Mouse (Mus musculus) cerebellum, adult 2 months (tissue): ENCODE measurements around the gene Npb. TPM values are rescaled to one million over a fixed set of nuclear protein-coding genes. Genes with fewer than 3 reads are reported as not detected.

Experiments used
- DNase-seq, 2 experiments: peaks; one replicate each; pipeline ENCODE4 v3.0.0; 2021
- H3K27ac ChIP-seq: fragments of 200-500 bp; 2 replicates; pipeline ENCODE4 v1.5.1; 2012; ENCODE audit warnings: low read length, control low read depth, inconsistent platforms; ENCODE audit not compliant: insufficient read depth
- H3K27me3 ChIP-seq: fragments of 200-500 bp; 2 replicates; pipeline ENCODE4 v1.6.1; 2012; ENCODE audit warnings: inconsistent platforms, mild to moderate bottlenecking, low read length, moderate library complexity; ENCODE audit not compliant: control insufficient read depth, insufficient read depth
- H3K4me1 ChIP-seq: fragments of 200-500 bp; 2 replicates; pipeline ENCODE4 v1.6.1; 2011; ENCODE audit warnings: low read length; ENCODE audit not compliant: control insufficient read depth, insufficient read depth
- H3K4me3 ChIP-seq: fragments of 200-500 bp; replicated peaks from 2 replicates; pipeline ENCODE3; 2011; ENCODE audit warnings: mild to moderate bottlenecking, low read depth, low read length, control low read depth; ENCODE audit not compliant: insufficient read depth
- CTCF ChIP-seq: fragments of 200-500 bp; IDR thresholded peaks from 2 replicates; pipeline ENCODE4 v1.5.1; 2011; ENCODE audit warnings: low read depth, mild to moderate bottlenecking, control low read depth, low read length, moderate library complexity, borderline replicate concordance; ENCODE audit not compliant: insufficient read depth
- POLR2A ChIP-seq: fragments of 200-500 bp; IDR thresholded peaks from 2 replicates; pipeline ENCODE4 v1.6.1; 2011; ENCODE audit warnings: low read length, control low read depth, borderline replicate concordance; ENCODE audit not compliant: insufficient read depth
- WGBS: fragments of 180-500 bp; shearing (Covaris S2); methylation state at CpG from one replicate; pipeline ENCODE4 v1.1.7; 2018; 5-methylcytosine and 5-hydroxymethylcytosine counted together
- polyA plus RNA-seq: library from polyadenylated mRNA; depleted of rRNA; stranded (reverse); fragments of >200 nt; gene quantifications from 2 replicates; pipeline ENCODE4 v1.2.3, GENCODE M21; 2012

Npb gene
- polyA plus RNA-seq, 1 experiment: 5.6 TPM

GRCm38 (mm10) chr11:120628601-120629340 is 20.5 kb downstream of the Npb start:
- TF ChIP-seq POLR2A (no peak), CTCF (no peak)
- H3K27me3 ChIP-seq: no peaks in the 10 kb centered on the region
- peak in 1 of 2 experiments; percentile 22 for DNase-seq
- H3K4me3 ChIP-seq: no peak overlapping the region
- no peak overlapping the region for H3K27ac ChIP-seq
- peaks cover 26% of the 10 kb centered on the region for H3K4me1 ChIP-seq
- 90% methylated on average over 23 of the region's 23 CpGs for WGBS

- H3K4me3 ChIP-seq: no peak overlapping the region
- TF ChIP-seq CTCF (no peak), POLR2A (no peak)
- no peaks in the 10 kb centered on the region for H3K27me3 ChIP-seq
- H3K4me1 ChIP-seq: peaks cover 26% of the 10 kb centered on the region
- WGBS: 43% methylated on average over 23 of the region's 23 CpGs
- H3K27ac ChIP-seq: no peak overlapping the region
- DNase-seq: peak in 1 of 2 experiments; percentile 43
These were observed 21.1 kb downstream of the Npb start for GRCm38 (mm10) chr11:120629341-120629730.

- DNase-seq: peak in 1 of 2 experiments; percentile 21
- peak overlapping the region; percentile 33; the same call in 1 of the 2 replicates for H3K27ac ChIP-seq
- WGBS: 16% methylated on average over 7 of the region's 7 CpGs
- TF ChIP-seq POLR2A (no peak), CTCF (no peak)
- no peaks in the 10 kb centered on the region for H3K27me3 ChIP-seq
- H3K4me1 ChIP-seq: peaks cover 26% of the 10 kb centered on the region
- no peak overlapping the region for H3K4me3 ChIP-seq
These were observed 21.6 kb downstream of the Npb start for GRCm38 (mm10) chr11:120629911-120630310.

GRCm38 (mm10) chr11:120630401-120630871 is 22.2 kb downstream of the Npb start:
- H3K4me3 ChIP-seq: no peak overlapping the region
- peaks cover 22% of the 10 kb centered on the region for H3K4me1 ChIP-seq
- H3K27me3 ChIP-seq: no peaks in the 10 kb centered on the region
- no peak for DNase-seq
- TF ChIP-seq POLR2A: no peak
- H3K27ac ChIP-seq: peak overlapping the region; percentile 33
- 42% methylated on average over 5 of the region's 5 CpGs for WGBS

- H3K27me3 ChIP-seq: no peaks in the 10 kb centered on the region
- peaks cover 19% of the 10 kb centered on the region for H3K4me1 ChIP-seq
- 37% methylated on average over 7 of the region's 7 CpGs for WGBS
- no peak overlapping the region for H3K27ac ChIP-seq
- no peak overlapping the region for H3K4me3 ChIP-seq
- peak in 1 of 2 experiments; percentile 10 for DNase-seq
- TF ChIP-seq POLR2A (no peak), CTCF (no peak)
These were observed 22.8 kb downstream of the Npb start for GRCm38 (mm10) chr11:120630881-120631725.

- peak in 1 of 2 experiments; percentile 7 for DNase-seq
- no peaks in the 10 kb centered on the region for H3K27me3 ChIP-seq
- peaks cover 19% of the 10 kb centered on the region for H3K4me1 ChIP-seq
- TF ChIP-seq POLR2A: no peak
- TF ChIP-seq CTCF: no peak
- WGBS: 64% methylated on average over 4 of the region's 4 CpGs
- peak overlapping the region; percentile 65 for H3K4me3 ChIP-seq
- H3K27ac ChIP-seq: no peak overlapping the region
These were observed 23.6 kb downstream of the Npb start for GRCm38 (mm10) chr11:120631726-120632448.

- Histone ChIP-seq H3K4me1 (peaks cover 19% of the 10 kb centered on the region), H3K4me3 (peak overlapping the region; percentile 65), H3K27me3 (no peaks in the 10 kb centered on the region), H3K27ac (peak overlapping the region; percentile 49; the same call in 1 of the 2 replicates)
- WGBS: under 1% methylated on average over 111 of the region's 116 CpGs
- TF ChIP-seq POLR2A: no peak
- TF ChIP-seq CTCF: no peak
- DNase-seq: peak; percentile 69 to 72
These were observed 24.6 kb downstream of the Npb start for GRCm38 (mm10) chr11:120632559-120633519.
